Mouse (Mus musculus): ENCODE data around the gene Pcdh11x. TPM values are rescaled to one million over a fixed set of nuclear protein-coding genes. Genes with fewer than 3 reads are reported as not detected.
"Not testable (repeated sequence)": the region's sequence is repeated elsewhere in the genome, so short reads cannot be mapped to it uniquely, and the experiment has no call there.

Gene Pcdh11x
- total and polyA plus RNA-seq, 2 experiments, result 0.02 to 0.09 TPM

- Histone ChIP-seq H3K79me2 (ENCODE audit: control insufficient read depth, insufficient read depth, low read length) (no peaks in the 10 kb centered on the region), H3K9ac (ENCODE audit: low read depth, low read length) (no peak overlapping the region), H3K27me3 (ENCODE audit: control insufficient read depth, insufficient read depth, low read length) (no peaks in the 10 kb centered on the region), H3K36me3 (ENCODE audit: control insufficient read depth, insufficient read depth, low read length) (no peaks in the 10 kb centered on the region), H3K27ac (replicated peaks; ENCODE audit: insufficient read depth, low read depth, low read length) (no peak overlapping the region), H3K4me3 (ENCODE audit: insufficient read depth, low read depth, low read length) (no peak overlapping the region), H3K4me1 (ENCODE audit: control insufficient read depth, insufficient read depth, low read length) (no peaks in the 10 kb centered on the region)
- 79% methylated on average over 3 of the region's 3 CpGs for WGBS
- TF ChIP-seq POLR2A (IDR thresholded peaks at IDR 0.05; ENCODE audit: extremely low read depth, insufficient read depth, low read length) (no peak), CTCF (IDR thresholded peaks at IDR 0.05; ENCODE audit: low read depth, low read length) (no peak)
- no peak for DNase-seq (ENCODE audit: extremely low read depth, low read depth, low spot score)
These were observed 234.9 kb downstream of the Pcdh11x start for GRCm38 (mm10) chrX:120524986-120525385.

- no peaks in the 10 kb centered on the region for H3K4me1 ChIP-seq (ENCODE audit: control insufficient read depth, insufficient read depth, low read length)
- WGBS, result 92% methylated on average over 1 of the region's 1 CpGs
These were observed 309.2 kb downstream of the Pcdh11x start for GRCm38 (mm10) chrX:120599309-120599708.

GRCm38 (mm10) chrX:120618460-120618859 is 328.4 kb downstream of the Pcdh11x start:
- DNase-seq (ENCODE audit: extremely low read depth, low read depth, low spot score), result no peak
- Histone ChIP-seq H3K4me1 (ENCODE audit: control insufficient read depth, insufficient read depth, low read length) (no peaks in the 10 kb centered on the region), H3K27ac (replicated peaks; ENCODE audit: insufficient read depth, low read depth, low read length) (no peak overlapping the region), H3K27me3 (ENCODE audit: control insufficient read depth, insufficient read depth, low read length) (no peaks in the 10 kb centered on the region), H3K9ac (ENCODE audit: low read depth, low read length) (no peak overlapping the region), H3K4me3 (ENCODE audit: insufficient read depth, low read depth, low read length) (no peak overlapping the region), H3K79me2 (ENCODE audit: control insufficient read depth, insufficient read depth, low read length) (no peaks in the 10 kb centered on the region), H3K36me3 (ENCODE audit: control insufficient read depth, insufficient read depth, low read length) (no peaks in the 10 kb centered on the region)
- 50% methylated on average over 4 of the region's 4 CpGs for WGBS
- TF ChIP-seq CTCF (IDR thresholded peaks at IDR 0.05; ENCODE audit: low read depth, low read length) (no peak), POLR2A (IDR thresholded peaks at IDR 0.05; ENCODE audit: extremely low read depth, insufficient read depth, low read length) (no peak)

More at GRCm38 (mm10) chrX:120599309-120599708, 309.2 kb downstream of the Pcdh11x start:
- Histone ChIP-seq H3K27ac (replicated peaks; ENCODE audit: insufficient read depth, low read depth, low read length) (no peak overlapping the region), H3K36me3 (ENCODE audit: control insufficient read depth, insufficient read depth, low read length) (no peaks in the 10 kb centered on the region), H3K79me2 (ENCODE audit: control insufficient read depth, insufficient read depth, low read length) (no peaks in the 10 kb centered on the region), H3K9ac (ENCODE audit: low read depth, low read length) (no peak overlapping the region), H3K27me3 (ENCODE audit: control insufficient read depth, insufficient read depth, low read length) (no peaks in the 10 kb centered on the region), H3K4me3 (ENCODE audit: insufficient read depth, low read depth, low read length) (no peak overlapping the region)
- TF ChIP-seq POLR2A (IDR thresholded peaks at IDR 0.05; ENCODE audit: extremely low read depth, insufficient read depth, low read length) (no peak), CTCF (IDR thresholded peaks at IDR 0.05; ENCODE audit: low read depth, low read length) (no peak)
- no peak for DNase-seq (ENCODE audit: extremely low read depth, low read depth, low spot score)

- not testable (repeated sequence) for H3K79me2 ChIP-seq (ENCODE audit: control insufficient read depth, insufficient read depth, low read length); H3K36me3 ChIP-seq (ENCODE audit: control insufficient read depth, insufficient read depth, low read length); H3K4me3 ChIP-seq (ENCODE audit: insufficient read depth, low read depth, low read length); H3K27me3 ChIP-seq (ENCODE audit: control insufficient read depth, insufficient read depth, low read length); H3K9ac ChIP-seq (ENCODE audit: low read depth, low read length); H3K4me1 ChIP-seq (ENCODE audit: control insufficient read depth, insufficient read depth, low read length); DNase-seq (ENCODE audit: extremely low read depth, low read depth, low spot score); H3K27ac ChIP-seq (replicated peaks; ENCODE audit: insufficient read depth, low read depth, low read length)
- WGBS, result 89% methylated on average over 1 of the region's 1 CpGs
These were observed 380.2 kb downstream of the Pcdh11x start for GRCm38 (mm10) chrX:120670236-120670635.

- no peaks in the 10 kb centered on the region for H3K79me2 ChIP-seq (ENCODE audit: control insufficient read depth, insufficient read depth, low read length)
- no peak overlapping the region for H3K4me3 ChIP-seq (ENCODE audit: insufficient read depth, low read depth, low read length)
- no peaks in the 10 kb centered on the region for H3K36me3 ChIP-seq (ENCODE audit: control insufficient read depth, insufficient read depth, low read length)
- H3K9ac ChIP-seq (ENCODE audit: low read depth, low read length), result no peak overlapping the region
- TF ChIP-seq CTCF (IDR thresholded peaks at IDR 0.05; ENCODE audit: low read depth, low read length) (no peak), POLR2A (IDR thresholded peaks at IDR 0.05; ENCODE audit: extremely low read depth, insufficient read depth, low read length) (no peak)
- no peaks in the 10 kb centered on the region for H3K4me1 ChIP-seq (ENCODE audit: control insufficient read depth, insufficient read depth, low read length)
- DNase-seq (ENCODE audit: extremely low read depth, low read depth, low spot score), result no peak
- no peaks in the 10 kb centered on the region for H3K27me3 ChIP-seq (ENCODE audit: control insufficient read depth, insufficient read depth, low read length)
- H3K27ac ChIP-seq (replicated peaks; ENCODE audit: insufficient read depth, low read depth, low read length), result no peak overlapping the region
These were observed 444.1 kb downstream of the Pcdh11x start for GRCm38 (mm10) chrX:120734144-120734543.

GRCm38 (mm10) chrX:120735792-120736191 is 445.7 kb downstream of the Pcdh11x start:
- DNase-seq (ENCODE audit: extremely low read depth, low read depth, low spot score), result no peak
- Histone ChIP-seq H3K27me3 (ENCODE audit: control insufficient read depth, insufficient read depth, low read length) (no peaks in the 10 kb centered on the region), H3K9ac (ENCODE audit: low read depth, low read length) (no peak overlapping the region), H3K79me2 (ENCODE audit: control insufficient read depth, insufficient read depth, low read length) (no peaks in the 10 kb centered on the region), H3K4me1 (ENCODE audit: control insufficient read depth, insufficient read depth, low read length) (no peaks in the 10 kb centered on the region), H3K4me3 (ENCODE audit: insufficient read depth, low read depth, low read length) (no peak overlapping the region), H3K27ac (replicated peaks; ENCODE audit: insufficient read depth, low read depth, low read length) (no peak overlapping the region), H3K36me3 (ENCODE audit: control insufficient read depth, insufficient read depth, low read length) (no peaks in the 10 kb centered on the region)
- 0% methylated on average over 1 of the region's 1 CpGs for WGBS
- no peak for TF ChIP-seq POLR2A (IDR thresholded peaks at IDR 0.05; ENCODE audit: extremely low read depth, insufficient read depth, low read length)
- no peak for TF ChIP-seq CTCF (IDR thresholded peaks at IDR 0.05; ENCODE audit: low read depth, low read length)
